ENCODE assay signal across 9 mouse cellular contexts in genomic region chrX:136321692-136322091, GRCm38 (mm10). TPM values are rescaled to one million over a fixed set of nuclear protein-coding genes. Genes with fewer than 3 reads are reported as not detected.
A peak's percentile ranks its signal among the peaks of the same experiment; 100 is the strongest.
DNase-seq lines count a peak whose midpoint lies in the region; ATAC-seq lines count a peak whose summit lies in the region.
"Had no signal": no experiment of that assay in that cellular context is flagged by ENCODE, and none has a peak within 500 bp of the region (broad histone marks: within the 10 kb centered on the region; RNA-seq: fewer than 3 reads in every experiment).

No protein-coding gene starts in this region.

- no peak overlapping the region for H3K4me2 ChIP-seq in midbrain, embryonic 11.5 days
- no peak overlapping the region for H3K4me2 ChIP-seq in midbrain, embryonic 15.5 days
- H3K4me2 ChIP-seq: neural tube, embryonic 12.5 days had no signal

- intact Hi-C loops in left cerebral cortex, postnatal 36 days (cut with DNase I), result loop anchor here (5.0 kb wide), 2 partner anchors 84 to 274 kb away; no protein-coding TSS in a partner anchor

- DNase-seq in midbrain, embryonic 11.5 days (ENCODE audit: low spot score, missing footprints), result peak; percentile 91
- DNase-seq in ZHBTc4 (ENCODE audit: low read depth, low spot score), result peak; percentile 63
- DNase-seq in induced T-regulatory cell, adult 2 months (ENCODE audit: low read depth), result peak; percentile 70
- peak; percentile 15 to 58 for DNase-seq in left cerebral cortex, postnatal 36 days (ENCODE audit: low spot score in 2 of 2)
- peak; percentile 5 for DNase-seq in ovary, postnatal 36 days (ENCODE audit: low spot score)
- no peak for DNase-seq in urinary bladder, postnatal 10 days (ENCODE audit: low spot score)

- H3K4me3 ChIP-seq in midbrain, embryonic 11.5 days (ENCODE audit: low read depth, low read length), result no peak overlapping the region
- no peak overlapping the region for H3K4me3 ChIP-seq in midbrain, embryonic 15.5 days
- H3K4me3 ChIP-seq: neural tube, embryonic 12.5 days had no signal

- H3K9me3 ChIP-seq in midbrain, embryonic 11.5 days (ENCODE audit: control insufficient read depth, low read length), result no peaks in the 10 kb centered on the region
- H3K9me3 ChIP-seq in midbrain, embryonic 15.5 days, result no peaks in the 10 kb centered on the region
- H3K9me3 ChIP-seq: neural tube, embryonic 12.5 days had no signal

- no peaks in the 10 kb centered on the region for H3K4me1 ChIP-seq in midbrain, embryonic 11.5 days (ENCODE audit: control insufficient read depth, insufficient read depth, low read length)
- H3K4me1 ChIP-seq in midbrain, embryonic 15.5 days, result no peaks in the 10 kb centered on the region
- H3K4me1 ChIP-seq: neural tube, embryonic 12.5 days had no signal

- H3K9ac ChIP-seq in midbrain, embryonic 11.5 days (ENCODE audit: low read length), result no peak overlapping the region
- H3K9ac ChIP-seq in midbrain, embryonic 15.5 days, result no peak overlapping the region
- H3K9ac ChIP-seq: neural tube, embryonic 12.5 days had no signal

- no peak for ATAC-seq in midbrain, embryonic 11.5 days (ENCODE audit: low FRiP score)
- ATAC-seq in midbrain, embryonic 15.5 days (replicated peaks), result no peak
- ATAC-seq in common myeloid progenitor, adult 5-6 weeks (replicated peaks; ENCODE audit: low read depth, poor library complexity, severe bottlenecking), result peak; percentile 88

- H3K27ac ChIP-seq in midbrain, embryonic 11.5 days (ENCODE audit: low read depth, low read length), result no peak overlapping the region
- H3K27ac ChIP-seq in midbrain, embryonic 15.5 days, result no peak overlapping the region
- H3K27ac ChIP-seq: neural tube, embryonic 12.5 days had no signal

- no peaks in the 10 kb centered on the region for H3K36me3 ChIP-seq in midbrain, embryonic 11.5 days (ENCODE audit: control insufficient read depth, insufficient read depth, low read length)
- H3K36me3 ChIP-seq in midbrain, embryonic 15.5 days (replicated peaks), result no peaks in the 10 kb centered on the region
- H3K36me3 ChIP-seq: neural tube, embryonic 12.5 days had no signal

- H3K27me3 ChIP-seq in midbrain, embryonic 11.5 days (ENCODE audit: control insufficient read depth, insufficient read depth, low read length), result no peaks in the 10 kb centered on the region
- H3K27me3 ChIP-seq in midbrain, embryonic 15.5 days (replicated peaks), result no peaks in the 10 kb centered on the region
- H3K27me3 ChIP-seq: neural tube, embryonic 12.5 days had no signal

- 11% methylated on average over 3 of the region's 3 CpGs for WGBS in midbrain, embryonic 11.5 days
- WGBS in midbrain, embryonic 15.5 days, result 14% methylated on average over 3 of the region's 3 CpGs

RNA-seq across cellular contexts. Expression of gene Bex3, which starts 51.6 kb away (rescaled TPM):
- 666 and 674 TPM in 2 replicates for polyA plus RNA-seq in midbrain, embryonic 11.5 days (2014; fragmentation: Nextera tagmentation; extraction: Ambion mirVana)
- 659 and 684 TPM in 2 replicates for polyA plus RNA-seq in midbrain, embryonic 15.5 days (2015; fragmentation: Nextera tagmentation; extraction: Ambion mirVana)
- total RNA-seq in common myeloid progenitor, adult 5-6 weeks (2017), result 127 and 175 TPM in 2 replicates
- total RNA-seq in left cerebral cortex, postnatal 36 days (2021), result 100 to 1,000 TPM; 298 to 309 TPM
